8 mouse cellular contexts compared by ENCODE assay signal in genomic region chr10:15300199-15301085, GRCm38 (mm10).
DNase-seq lines count a peak whose midpoint lies in the region; ATAC-seq lines count a peak whose summit lies in the region.

No protein-coding gene starts in this region.

- no peaks in the 10 kb centered on the region for H3K9me3 ChIP-seq in intestine, embryonic 15.5 days

- DNase-seq in adrenal gland, adult 18-20 months (ENCODE audit: low spot score in 2 of 2), result peak; percentile 73 to 75
- peak; percentile 88 for DNase-seq in embryo, embryonic 10 days (ENCODE audit: low spot score)
- peak; percentile 74 for DNase-seq in gastrocnemius, postnatal 14 days
- peak; percentile 80 to 84 for DNase-seq in left cerebral cortex, postnatal 14 days (ENCODE audit: low spot score in 2 of 2)
- DNase-seq in right cerebral cortex, postnatal 14 days, result peak; percentile 82
- peak; percentile 65 for DNase-seq in urinary bladder, postnatal 25 days (ENCODE audit: low spot score)

- H3K27ac ChIP-seq in intestine, embryonic 15.5 days, result no peak overlapping the region

- no peak overlapping the region for H3K4me3 ChIP-seq in intestine, embryonic 15.5 days (replicated peaks)

- H3K4me1 ChIP-seq in intestine, embryonic 15.5 days (replicated peaks), result no peaks in the 10 kb centered on the region

- H3K9ac ChIP-seq in intestine, embryonic 15.5 days, result no peak overlapping the region

- H3K27me3 ChIP-seq in intestine, embryonic 15.5 days (replicated peaks), result no peaks in the 10 kb centered on the region

- H3K4me2 ChIP-seq in intestine, embryonic 15.5 days (replicated peaks), result peak overlapping the region; percentile 19; the same call in 1 of the 2 replicates

- intact Hi-C loops in gastrocnemius, postnatal 14 days (cut with DNase I; ENCODE audit: low total_unique reads), result no loop called here
- intact Hi-C loops in left cerebral cortex, postnatal 14 days (cut with DNase I), result no loop called here

- WGBS in intestine, embryonic 15.5 days, result 50% methylated on average over 8 of the region's 8 CpGs

- peak; percentile 80 for ATAC-seq in intestine, embryonic 15.5 days
- ATAC-seq in megakaryocyte-erythroid progenitor cell, adult 5-6 weeks (replicated peaks; ENCODE audit: low FRiP score, low TSS enrichment, poor library complexity, severe bottlenecking), result peak; percentile 92

- no peaks in the 10 kb centered on the region for H3K36me3 ChIP-seq in intestine, embryonic 15.5 days
